Mouse (Mus musculus) 3T3-L1 (cell line): ENCODE measurements around the gene Gabra2.

Experiments
- DNase-seq: peaks from one replicate; pipeline ENCODE4 v3.0.0-alpha.2; 2015; ENCODE audit warnings: low read depth, low spot score

The Gabra2 gene

DNA sequence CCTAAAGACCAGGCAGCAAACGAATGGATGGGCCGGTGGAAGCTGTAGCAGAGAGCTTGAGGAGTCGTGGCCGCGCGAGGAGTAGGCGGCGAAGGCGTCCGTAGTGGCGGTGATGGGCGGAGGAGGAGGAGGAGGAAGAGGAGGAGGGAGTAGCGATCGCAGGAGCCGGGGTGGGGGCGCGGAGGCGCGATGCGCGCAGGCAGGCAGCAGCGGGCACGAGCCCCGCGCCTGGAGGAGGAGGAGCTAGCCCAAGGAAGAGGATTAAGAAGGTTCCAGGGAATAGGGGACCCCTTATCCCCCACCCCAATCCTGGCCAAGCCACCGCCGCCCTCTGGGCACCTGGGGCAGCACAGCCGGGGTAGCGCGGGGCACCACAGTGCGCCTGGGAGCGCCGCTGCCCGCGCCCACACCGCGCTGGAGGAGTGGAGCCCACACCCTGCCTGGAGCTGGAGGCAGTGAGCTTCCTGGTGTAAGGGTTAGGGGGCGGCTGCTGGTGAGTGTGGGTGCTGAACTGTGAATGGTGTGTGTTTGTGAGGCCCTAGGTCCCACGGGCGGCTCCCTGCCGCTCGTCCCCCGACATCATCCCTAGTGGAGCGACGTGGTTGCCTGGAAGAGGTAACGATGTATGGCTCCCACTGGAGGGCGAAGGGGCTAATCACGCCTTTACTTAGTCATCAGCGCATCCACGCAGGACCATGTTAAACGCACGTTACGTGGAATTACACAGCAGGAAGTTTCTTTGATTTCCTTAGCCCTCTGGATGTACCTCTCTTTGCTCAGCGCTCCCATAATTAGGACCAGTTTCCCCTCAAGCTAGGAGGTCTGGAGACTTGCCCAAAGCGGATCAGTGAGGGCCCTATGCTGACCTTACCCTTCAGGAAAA, at the start of gene Gabra2:
TSS of gene Gabra2 (minus strand) at position 125 of the 883 bp plus-strand sequence.
- DNase-seq = no peak

- no peak for DNase-seq
Observed at GRCm38 (mm10) chr5:71136691-71137090, 41.0 kb upstream of the Gabra2 start.

GRCm38 (mm10) chr5:71135840-71136239, 40.2 kb upstream of the Gabra2 start:
- DNase-seq = no peak

DNA sequence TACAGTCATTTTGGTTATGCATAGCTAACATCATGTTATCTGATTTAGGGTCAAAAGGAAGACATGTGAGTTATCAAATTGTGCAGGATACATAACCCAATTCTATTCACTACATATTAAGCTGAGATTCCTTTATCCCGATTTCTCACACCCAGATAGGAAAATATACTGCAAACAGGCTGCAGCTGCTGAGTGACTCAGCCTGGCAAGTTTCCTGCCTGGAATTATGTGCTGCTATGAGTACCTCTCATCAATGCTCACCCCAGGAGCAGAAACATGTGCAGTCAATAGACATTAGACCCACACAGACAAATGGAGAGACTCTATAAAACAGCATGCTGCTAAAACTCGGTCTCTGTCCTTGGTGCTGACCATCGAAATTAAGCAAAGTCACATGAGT, 32.1 kb upstream of the Gabra2 start:
- peak; percentile 2 for DNase-seq

DNA sequence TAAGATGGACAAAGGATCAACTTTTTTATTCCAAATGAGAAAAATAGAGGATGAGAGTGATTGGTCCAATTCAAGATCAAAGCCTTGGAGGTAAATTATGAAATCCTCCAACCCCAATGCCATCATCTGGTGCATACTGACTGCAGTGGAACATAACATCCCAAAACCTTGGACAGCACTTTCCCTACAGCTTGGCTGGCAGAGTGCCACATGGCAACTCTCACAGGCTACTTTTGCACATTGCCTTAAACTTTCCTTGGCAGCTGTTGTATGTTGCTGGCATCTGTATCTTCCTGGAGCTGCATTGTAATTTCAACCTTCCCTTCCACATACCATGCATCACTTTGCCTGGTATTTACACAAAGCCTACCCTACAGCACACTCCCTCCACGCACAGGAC, 19.6 kb upstream of the Gabra2 start:
- DNase-seq = no peak

GRCm38 (mm10) chr5:71095180-71095579, 469 bp downstream of the Gabra2 start:
- no peak for DNase-seq

DNA sequence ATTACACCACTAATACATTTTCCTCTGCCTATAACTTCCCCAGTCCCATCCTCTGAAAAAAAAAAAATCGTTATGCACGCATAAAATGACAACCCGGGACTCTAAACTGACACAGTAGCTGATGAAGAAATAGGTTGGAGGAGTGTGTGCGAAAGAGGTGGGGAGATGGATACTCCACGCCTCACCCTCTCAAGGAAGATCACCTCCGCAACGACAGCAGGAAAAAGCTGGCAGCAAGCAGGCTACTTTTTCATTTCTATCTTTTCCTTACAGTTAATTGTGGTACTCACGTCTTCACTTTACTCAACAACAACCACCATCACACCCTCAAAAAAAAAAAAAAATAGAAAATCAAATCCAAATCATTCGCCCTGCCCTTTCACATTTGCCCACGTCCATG, 873 bp downstream of the Gabra2 start:
- no peak for DNase-seq

- no peak for DNase-seq
Observed at GRCm38 (mm10) chr5:71093807-71094206, 1.8 kb downstream of the Gabra2 start.

DNA sequence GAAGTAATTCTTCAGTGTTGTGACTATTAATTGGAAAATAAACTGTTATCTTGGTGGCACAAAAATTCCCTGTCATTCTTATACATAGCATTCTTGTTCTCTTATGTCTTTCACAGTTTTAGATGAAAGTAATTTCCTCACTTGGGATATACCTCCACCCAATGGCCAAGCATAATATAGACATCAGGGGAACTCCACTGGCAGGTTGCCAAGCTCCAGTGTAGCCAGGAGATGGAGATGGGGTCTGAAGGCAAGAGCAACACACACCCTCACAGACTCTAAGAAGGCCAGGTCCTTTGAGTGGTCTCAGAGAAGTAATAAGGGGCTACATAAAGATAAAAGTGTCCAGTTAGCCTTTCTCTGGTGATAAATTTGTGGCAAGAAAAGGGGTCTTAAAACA, 3.2 kb downstream of the Gabra2 start:
- no peak for DNase-seq

GRCm38 (mm10) chr5:71091926-71092325, 3.7 kb downstream of the Gabra2 start:
- no peak for DNase-seq

GRCm38 (mm10) chr5:71078861-71079260, 16.8 kb downstream of the Gabra2 start:
- DNase-seq = no peak

DNA sequence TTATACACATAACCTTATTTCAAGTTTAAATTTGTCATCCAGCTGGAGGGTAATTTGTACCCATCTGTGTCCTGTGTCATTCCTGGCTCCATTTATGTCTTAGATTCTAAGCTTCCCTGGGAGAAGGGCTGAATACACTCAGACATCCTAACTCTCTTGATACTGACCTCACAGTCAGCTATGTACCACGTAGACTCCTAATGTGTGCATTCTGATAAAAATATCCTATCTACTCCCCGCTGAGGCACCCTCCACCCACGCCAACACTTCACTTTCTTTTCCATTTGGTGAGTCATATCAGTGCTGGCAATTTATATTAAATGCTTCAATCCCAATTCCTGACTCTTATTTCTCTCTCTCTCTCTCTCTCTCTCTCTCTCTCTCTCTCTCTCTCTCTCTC, 34.0 kb downstream of the Gabra2 start:
- no peak for DNase-seq

- DNase-seq = no peak
Observed at GRCm38 (mm10) chr5:71058047-71058446, 37.6 kb downstream of the Gabra2 start.

DNA sequence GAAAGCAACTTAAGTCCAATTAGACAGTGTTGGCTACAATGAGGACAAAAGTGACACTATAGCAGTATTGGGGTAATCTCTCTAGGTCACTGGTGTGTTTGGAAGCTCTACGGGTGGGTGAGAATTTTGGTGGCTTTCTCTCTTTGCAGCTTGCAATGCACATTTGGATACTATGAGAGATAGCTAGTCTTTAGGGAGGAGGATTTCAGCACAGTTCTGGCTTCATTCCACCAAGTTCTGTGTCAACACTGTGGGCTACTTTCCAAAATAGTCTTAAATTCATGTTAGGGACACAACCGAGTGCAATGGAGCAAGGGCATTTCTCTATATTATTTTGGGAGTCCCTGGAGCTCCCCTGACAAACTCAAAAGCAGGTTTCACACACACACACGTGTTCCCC, 58.3 kb downstream of the Gabra2 start:
- no peak for DNase-seq

GRCm38 (mm10) chr5:71025956-71026355, 69.7 kb downstream of the Gabra2 start:
- no peak for DNase-seq

- no peak for DNase-seq
Observed at GRCm38 (mm10) chr5:71011751-71012150, 83.9 kb downstream of the Gabra2 start.

GRCm38 (mm10) chr5:71011271-71011670, 84.4 kb downstream of the Gabra2 start:
- no peak for DNase-seq

DNA sequence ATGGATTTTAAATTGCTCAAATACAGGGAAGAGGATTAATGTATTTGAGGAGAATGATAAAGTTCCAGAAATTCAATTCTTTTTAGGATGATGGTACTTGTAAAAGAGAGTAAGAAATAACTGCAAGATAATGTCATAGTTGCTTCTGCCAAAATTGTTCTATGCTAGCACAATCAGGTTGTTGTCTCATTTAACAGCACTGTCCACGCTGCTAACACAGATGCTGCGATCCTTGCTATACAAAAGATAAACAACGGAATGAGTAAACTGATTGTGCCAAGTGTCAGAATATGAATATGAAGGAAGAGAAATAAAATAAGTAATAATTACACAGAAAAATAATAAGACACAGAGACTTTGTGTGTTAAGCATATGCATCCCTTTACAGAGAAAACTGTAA, 84.9 kb downstream of the Gabra2 start:
- DNase-seq = no peak

DNA sequence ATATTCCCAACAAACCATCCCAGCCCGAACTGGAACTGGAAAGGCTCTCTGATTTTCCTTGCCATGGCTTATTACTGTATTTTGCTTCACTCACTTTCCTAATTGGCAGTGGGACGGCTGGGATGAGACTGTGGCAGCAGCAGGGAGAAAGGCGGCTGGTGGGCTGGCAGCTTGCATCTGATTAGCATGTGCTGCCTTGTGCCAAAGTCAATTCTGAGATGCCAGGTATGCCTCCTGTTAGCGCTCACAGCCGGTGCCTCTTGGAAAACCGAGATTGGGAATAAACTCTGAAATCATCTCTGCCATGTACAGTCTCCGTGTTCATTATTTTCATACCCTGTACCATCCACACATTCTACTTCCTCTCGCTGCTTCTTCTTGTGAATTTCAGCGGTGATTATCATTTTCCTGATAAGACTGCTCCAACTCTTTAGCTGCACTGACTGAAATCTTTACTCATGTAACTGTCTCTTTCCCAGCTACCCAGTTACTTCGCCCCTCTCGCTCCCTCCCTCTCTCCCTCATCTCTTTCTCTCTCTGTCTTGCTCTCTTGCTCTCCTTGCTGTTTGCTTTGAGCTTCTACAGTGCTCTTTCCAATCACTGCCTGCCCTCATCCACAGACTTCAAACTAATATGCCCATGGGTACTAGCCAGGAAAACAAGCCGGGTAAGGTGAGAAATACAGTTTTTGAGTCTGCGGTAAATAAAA, 99.9 kb downstream of the Gabra2 start:
- DNase-seq = no peak

GRCm38 (mm10) chr5:70993281-70993680, 102.4 kb downstream of the Gabra2 start:
- DNase-seq = no peak

- no peak for DNase-seq
Observed at GRCm38 (mm10) chr5:70990891-70991290, 104.8 kb downstream of the Gabra2 start.
